Mouse (Mus musculus) G1E (cell line): Measurements from ENCODE around the gene Ngp.

Source experiments
- CTCF ChIP-seq: IDR thresholded peaks from 2 replicates; pipeline ENCODE4 v1.5.1; 2012; ENCODE audit warnings: low read depth, low read length, inconsistent platforms, mixed read lengths
- GATA1 ChIP-seq: IDR thresholded peaks from 2 replicates; pipeline ENCODE4 v1.6.1; 2012; ENCODE audit warnings: borderline replicate concordance, low read length, inconsistent platforms, mixed read lengths
- GATA2 ChIP-seq: IDR thresholded peaks from 2 replicates; pipeline ENCODE4 v1.6.1; 2012; ENCODE audit warnings: low read depth, low read length, inconsistent platforms, borderline replicate concordance
- POLR2AphosphoS5 ChIP-seq: IDR thresholded peaks from 2 replicates; pipeline ENCODE4 v1.6.1; 2012; ENCODE audit warnings: low read depth, low read length, inconsistent platforms; ENCODE audit not compliant: insufficient replicate concordance
- TAL1 ChIP-seq: conservative IDR thresholded peaks from 2 replicates; pipeline ENCODE4 v1.6.1; 2012; ENCODE audit warnings: low read depth, low read length, inconsistent platforms, mixed read lengths

- TF ChIP-seq CTCF (no peak), TAL1 (no peak), GATA1 (no peak), POLR2AphosphoS5 (no peak), GATA2 (no peak)
Observed at GRCm38 (mm10) chr9:110369860-110370259, 49.7 kb upstream of the Ngp start.
